Mouse (Mus musculus) testis, adult 2 months (tissue): ENCODE data around the gene Tcf19.

Source experiments
- CTCF ChIP-seq: fragments of 200-500 bp; IDR thresholded peaks from 2 replicates; pipeline ENCODE4 v1.5.1; 2012; ENCODE audit warnings: low read depth, mild to moderate bottlenecking, inconsistent platforms, low read length, moderate library complexity; ENCODE audit not compliant: control insufficient read depth, insufficient read depth, insufficient replicate concordance
- POLR2A ChIP-seq: fragments of 200-500 bp; IDR thresholded peaks from 2 replicates; pipeline ENCODE4 v1.6.1; 2012; ENCODE audit warnings: low read depth, mild to moderate bottlenecking, inconsistent platforms, low read length, moderate library complexity; ENCODE audit not compliant: control insufficient read depth

- TF ChIP-seq POLR2A (no peak), CTCF (no peak)
These were observed 15.7 kb upstream of the Tcf19 start for GRCm38 (mm10) chr17:35532360-35532759.
